ENCODE assay signal across 29 mouse cellular contexts in genomic region chr15:25872657-25873056, GRCm38 (mm10). TPM values are rescaled to one million over a fixed set of nuclear protein-coding genes. Genes with fewer than 3 reads are reported as not detected.
DNase-seq lines count a peak whose midpoint lies in the region; ATAC-seq and TF ChIP-seq lines count a peak whose summit lies in the region.
"Had no signal": no experiment of that assay in that cellular context is flagged by ENCODE, and none has a peak within 500 bp of the region (broad histone marks: within the 10 kb centered on the region; RNA-seq: fewer than 3 reads in every experiment).

No protein-coding gene starts in this region.

- in situ Hi-C loops in Patski (cut with MboI; ENCODE audit: low pct_unique_long_range_greater_than_20kb) = loop anchor here (5.0 kb wide), 1 partner anchor 45 kb away; no protein-coding TSS in a partner anchor

- H3K36me3 ChIP-seq in heart, embryonic 12.5 days = no peaks in the 10 kb centered on the region
- H3K36me3 ChIP-seq in limb, embryonic 10.5 days = no peaks in the 10 kb centered on the region
- H3K36me3 ChIP-seq: forebrain, embryonic 12.5 days; forebrain, embryonic 15.5 days; G1E; heart, embryonic 15.5 days; hindbrain, embryonic 10.5 days; hindbrain, embryonic 13.5 days; intestine, embryonic 15.5 days had no signal

- no peak for TF ChIP-seq CTCF in Patski (IDR thresholded peaks at IDR 0.05)

- CTCF ChIA-PET in Patski (lab: Charles Lee) = interaction anchor here (1.2 kb wide), 1 partner anchor 61 kb away, joined by 3 read pairs; no protein-coding TSS in a partner anchor

- H3K4me3 ChIP-seq in heart, embryonic 12.5 days = no peak overlapping the region
- no peak overlapping the region for H3K4me3 ChIP-seq in limb, embryonic 10.5 days
- H3K4me3 ChIP-seq: erythroblast, embryonic 14.5 days; forebrain, embryonic 12.5 days; forebrain, embryonic 15.5 days; heart, embryonic 15.5 days; hindbrain, embryonic 10.5 days; hindbrain, embryonic 13.5 days; intestine, embryonic 15.5 days had no signal

- peak; percentile 44 for DNase-seq in heart, adult 11 months
- DNase-seq in 3T3-L1 (ENCODE audit: low read depth, low spot score) (peak; percentile 61), Patski (ENCODE audit: low read depth, low spot score) (peak; percentile 57)
- DNase-seq in limb, embryonic 10.5 days (ENCODE audit: low spot score) = no peak
- no peak for DNase-seq in lung, adult 18-20 months
- no peak for DNase-seq in right cerebral cortex, postnatal 25 days
- DNase-seq: adrenal gland, adult 8-10 months; adrenal gland, postnatal 25 days; cerebellum, adult 18-20 months; cerebellum, adult 9-11 months; cerebellum, postnatal 25 days; gastrocnemius, postnatal 36 days; heart, postnatal 10 days; heart, postnatal 36 days; kidney, adult 11 months had no signal

- H3K9me3 ChIP-seq in heart, embryonic 12.5 days (replicated peaks) = no peaks in the 10 kb centered on the region
- no peaks in the 10 kb centered on the region for H3K9me3 ChIP-seq in limb, embryonic 10.5 days (replicated peaks)
- H3K9me3 ChIP-seq: forebrain, embryonic 12.5 days; forebrain, embryonic 15.5 days; heart, embryonic 15.5 days; hindbrain, embryonic 10.5 days; hindbrain, embryonic 13.5 days; intestine, embryonic 15.5 days had no signal

- POLR2A ChIA-PET in Patski (lab: Charles Lee) = no interaction called here

- no peaks in the 10 kb centered on the region for H3K27me3 ChIP-seq in heart, embryonic 12.5 days (replicated peaks)
- no peaks in the 10 kb centered on the region for H3K27me3 ChIP-seq in Patski
- no peaks in the 10 kb centered on the region for H3K27me3 ChIP-seq in limb, embryonic 10.5 days (ENCODE audit: low read depth, poor library complexity, severe bottlenecking)
- H3K27me3 ChIP-seq: CH12.LX; forebrain, embryonic 12.5 days; forebrain, embryonic 15.5 days; heart, embryonic 15.5 days; hindbrain, embryonic 13.5 days; intestine, embryonic 15.5 days had no signal

- WGBS in heart, embryonic 12.5 days = 84% methylated on average over 9 of the region's 9 CpGs
- WGBS in limb, embryonic 10.5 days = 91% methylated on average over 9 of the region's 9 CpGs

- H3K27ac ChIP-seq in heart, embryonic 12.5 days (ENCODE audit: poor library complexity, severe bottlenecking) = no peak overlapping the region
- peak overlapping the region; percentile 75 for H3K27ac ChIP-seq in limb, embryonic 10.5 days
- H3K27ac ChIP-seq: forebrain, embryonic 12.5 days; forebrain, embryonic 15.5 days; heart, embryonic 15.5 days; hindbrain, embryonic 10.5 days; hindbrain, embryonic 13.5 days; intestine, embryonic 15.5 days had no signal

- H3K9ac ChIP-seq in heart, embryonic 12.5 days = no peak overlapping the region
- H3K9ac ChIP-seq: forebrain, embryonic 12.5 days; forebrain, embryonic 15.5 days; heart, embryonic 15.5 days; hindbrain, embryonic 13.5 days; intestine, embryonic 15.5 days had no signal

- ATAC-seq in heart, embryonic 12.5 days (ENCODE audit: insufficient number of reproducible peaks, low FRiP score) = no peak
- ATAC-seq in Patski = peak; percentile 75
- no peak for ATAC-seq in megakaryocyte-erythroid progenitor cell, adult 5-6 weeks (replicated peaks; ENCODE audit: low FRiP score, low TSS enrichment, poor library complexity, severe bottlenecking)
- ATAC-seq: activated CD4-positive, CD25-positive, alpha-beta regulatory T cell, adult 4 months; forebrain, embryonic 15.5 days; hindbrain, embryonic 16.5 days; intestine, embryonic 15.5 days had no signal

- H3K4me1 ChIP-seq in heart, embryonic 12.5 days (replicated peaks) = peaks cover 14% of the 10 kb centered on the region
- peaks cover 27% of the 10 kb centered on the region for H3K4me1 ChIP-seq in limb, embryonic 10.5 days
- H3K4me1 ChIP-seq: forebrain, embryonic 15.5 days; intestine, embryonic 15.5 days had no signal

- no peak overlapping the region for H3K4me2 ChIP-seq in heart, embryonic 12.5 days
- H3K4me2 ChIP-seq: forebrain, embryonic 12.5 days; forebrain, embryonic 15.5 days; heart, embryonic 11.5 days; heart, embryonic 15.5 days; hindbrain, embryonic 13.5 days; intestine, embryonic 15.5 days had no signal

RNA-seq across cellular contexts. Expression of gene Retreg1, which starts 29.7 kb away (rescaled TPM):
- 56.5 and 62.2 TPM in 2 replicates for polyA plus RNA-seq in heart, embryonic 12.5 days (2016; fragmentation: Nextera tagmentation; extraction: Ambion mirVana)
- 110 TPM for polyA plus RNA-seq in Patski (2021)
- 1.2 and 1.9 TPM in 2 replicates for polyA plus RNA-seq in limb, embryonic 10.5 days (2016; fragmentation: Nextera tagmentation; extraction: Ambion mirVana)
- total RNA-seq in megakaryocyte-erythroid progenitor cell, adult 5-6 weeks (2014; fragmentation: Nextera tagmentation) = 9.7 and 12.3 TPM in 2 replicates
- total RNA-seq in megakaryocyte-erythroid progenitor cell, adult 5-6 weeks (2017) = 20.6 and 58.2 TPM in 2 replicates
- polyA plus RNA-seq: erythroblast, embryonic 14.5 days; G1E had no signal

Comparison
In these comparisons a context has a peak if more than half of its experiments do, and no peak if none do; other contexts are left out.
1. DNase-seq: peak in heart, adult 11 months (single experiment), 3T3-L1 (single experiment) and Patski (single experiment); none in limb, embryonic 10.5 days (single experiment), lung, adult 18-20 months (0 of 2) and right cerebral cortex, postnatal 25 days (single experiment).
2. RNA of gene Retreg1, which starts 29.7 kb away (polyA plus RNA-seq): 110 TPM in Patski (single experiment) and 56.5 to 62.2 TPM in heart, embryonic 12.5 days; 1.2 to 1.9 TPM in limb, embryonic 10.5 days; every median in the first group is over 10 times any median in the second.